Mouse (Mus musculus): ENCODE measurements around the gene Ift81. TPM values are rescaled to one million over a fixed set of nuclear protein-coding genes. Genes with fewer than 3 reads are reported as not detected.
A peak's percentile ranks its signal among the peaks of the same experiment; 100 is the strongest.
"Not testable (repeated sequence)": the region's sequence is repeated elsewhere in the genome, so short reads cannot be mapped to it uniquely, and the experiment has no call there.

The Ift81 gene
- polyA plus RNA-seq, 1 experiment from 2014 or later = 2.7 TPM

DNA sequence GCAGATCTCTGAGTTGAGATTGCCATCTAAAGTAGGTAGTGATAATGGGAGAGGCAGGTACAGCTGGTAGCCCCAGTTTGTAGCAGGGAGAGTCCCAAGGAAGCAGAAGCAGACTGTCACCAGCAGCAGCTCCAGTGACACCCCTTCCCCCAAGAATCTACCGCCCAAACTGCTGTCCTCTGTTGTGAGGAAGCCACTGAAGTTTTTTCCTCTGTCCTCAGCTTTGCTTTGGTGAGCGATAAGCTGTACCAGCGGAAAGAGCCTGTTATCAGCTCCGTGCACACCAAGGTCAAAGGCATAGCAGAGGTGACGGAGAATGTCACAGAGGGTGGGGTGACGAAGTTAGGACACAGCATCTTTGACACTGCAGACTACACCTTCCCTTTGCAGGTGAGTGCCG, 38.2 kb upstream of the Ift81 start:
- no peak overlapping the region for H3K4me3 ChIP-seq (ENCODE audit: low read depth, low read length)
- ATAC-seq (peak; percentile 90), DNase-seq (peak; percentile 42)
- peaks cover 19% of the 10 kb centered on the region for H3K4me1 ChIP-seq (ENCODE audit: insufficient read depth)
- H3K9me3 ChIP-seq (ENCODE audit: low read length) = no peaks in the 10 kb centered on the region
- H3K27ac ChIP-seq (ENCODE audit: low read depth) = no peak overlapping the region
- H3K27me3 ChIP-seq (ENCODE audit: insufficient read depth, low read length) = no peaks in the 10 kb centered on the region
- TF ChIP-seq EP300 (IDR thresholded peaks at IDR 0.05; ENCODE audit: low read depth) (peak; percentile 94), CTCF (IDR thresholded peaks at IDR 0.05; ENCODE audit: low read depth) (no peak)
- no peaks in the 10 kb centered on the region for H3K36me3 ChIP-seq (replicated peaks; ENCODE audit: insufficient read depth, low read length)
- peak overlapping the region; percentile 56 for H3K4me2 ChIP-seq (ENCODE audit: low read depth, low read length)
- 7% methylated on average over 7 of the region's 7 CpGs for WGBS (ENCODE audit: insufficient replicate concordance)
- H3K9ac ChIP-seq (replicated peaks) = peak overlapping the region; percentile 34; the same call in 1 of the 2 replicates

DNA sequence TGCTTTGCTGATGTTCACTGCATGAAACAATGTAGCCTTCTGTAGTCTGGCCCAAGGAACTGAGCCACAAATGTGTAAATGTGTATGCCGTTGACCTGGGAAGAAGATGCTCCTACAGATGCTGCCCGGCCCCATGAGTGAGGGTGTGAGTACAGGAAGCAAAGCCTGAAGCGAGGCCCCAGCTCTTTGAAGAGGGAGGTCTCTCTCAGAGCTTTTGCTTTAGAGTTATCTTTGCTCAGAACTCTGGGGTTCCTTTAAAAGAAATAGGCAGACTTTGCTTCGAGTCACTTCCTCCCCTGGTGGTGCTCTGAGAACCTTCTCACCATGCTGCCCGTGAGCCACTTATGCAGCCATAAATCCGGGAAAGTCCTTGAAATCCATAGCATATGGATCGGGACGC, 35.8 kb upstream of the Ift81 start:
- no peaks in the 10 kb centered on the region for H3K9me3 ChIP-seq (ENCODE audit: low read length)
- H3K27ac ChIP-seq (ENCODE audit: low read depth) = no peak overlapping the region
- 57% methylated on average over 8 of the region's 8 CpGs for WGBS (ENCODE audit: insufficient replicate concordance)
- H3K36me3 ChIP-seq (replicated peaks; ENCODE audit: insufficient read depth, low read length) = no peaks in the 10 kb centered on the region
- no peaks in the 10 kb centered on the region for H3K27me3 ChIP-seq (ENCODE audit: insufficient read depth, low read length)
- no peak for DNase-seq
- no peak overlapping the region for H3K4me2 ChIP-seq (ENCODE audit: low read depth, low read length)
- TF ChIP-seq CTCF (IDR thresholded peaks at IDR 0.05; ENCODE audit: low read depth) (no peak), EP300 (IDR thresholded peaks at IDR 0.05; ENCODE audit: low read depth) (no peak)
- ATAC-seq = no peak
- H3K4me1 ChIP-seq (ENCODE audit: insufficient read depth) = peaks cover 22% of the 10 kb centered on the region
- H3K4me3 ChIP-seq (ENCODE audit: low read depth, low read length) = no peak overlapping the region
- H3K9ac ChIP-seq (replicated peaks) = no peak overlapping the region

DNA sequence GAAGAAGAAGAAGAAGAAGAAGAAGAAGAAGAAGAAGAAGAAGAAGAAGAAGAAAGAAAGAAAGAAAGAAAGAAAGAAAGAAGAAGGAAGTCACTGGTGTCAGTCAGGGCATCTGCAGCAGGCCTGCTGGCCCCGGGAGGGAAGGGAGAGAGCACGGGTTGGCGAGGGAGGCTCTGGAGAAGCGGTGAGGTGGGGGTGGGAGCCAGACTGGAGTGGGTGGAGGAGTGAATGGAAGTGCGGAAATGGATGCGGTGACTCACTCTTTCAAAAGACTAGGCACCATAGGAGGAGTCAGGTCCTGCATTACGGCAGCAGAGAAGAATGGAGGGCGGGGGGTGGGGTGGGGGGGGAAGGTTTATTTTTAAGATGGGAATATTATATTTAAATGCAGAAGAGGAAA, 34.9 kb upstream of the Ift81 start:
- H3K4me2 ChIP-seq (ENCODE audit: low read depth, low read length) = no peak overlapping the region
- TF ChIP-seq EP300 (IDR thresholded peaks at IDR 0.05; ENCODE audit: low read depth) (no peak), CTCF (IDR thresholded peaks at IDR 0.05; ENCODE audit: low read depth) (no peak)
- no peaks in the 10 kb centered on the region for H3K27me3 ChIP-seq (ENCODE audit: insufficient read depth, low read length)
- H3K4me1 ChIP-seq (ENCODE audit: insufficient read depth) = peaks cover 24% of the 10 kb centered on the region
- no peak for DNase-seq
- no peak for ATAC-seq
- H3K36me3 ChIP-seq (replicated peaks; ENCODE audit: insufficient read depth, low read length) = no peaks in the 10 kb centered on the region
- H3K9ac ChIP-seq (replicated peaks) = no peak overlapping the region
- no peaks in the 10 kb centered on the region for H3K9me3 ChIP-seq (ENCODE audit: low read length)
- no peak overlapping the region for H3K4me3 ChIP-seq (ENCODE audit: low read depth, low read length)
- WGBS (ENCODE audit: insufficient replicate concordance) = 72% methylated on average over 8 of the region's 8 CpGs
- H3K27ac ChIP-seq (ENCODE audit: low read depth) = no peak overlapping the region

DNA sequence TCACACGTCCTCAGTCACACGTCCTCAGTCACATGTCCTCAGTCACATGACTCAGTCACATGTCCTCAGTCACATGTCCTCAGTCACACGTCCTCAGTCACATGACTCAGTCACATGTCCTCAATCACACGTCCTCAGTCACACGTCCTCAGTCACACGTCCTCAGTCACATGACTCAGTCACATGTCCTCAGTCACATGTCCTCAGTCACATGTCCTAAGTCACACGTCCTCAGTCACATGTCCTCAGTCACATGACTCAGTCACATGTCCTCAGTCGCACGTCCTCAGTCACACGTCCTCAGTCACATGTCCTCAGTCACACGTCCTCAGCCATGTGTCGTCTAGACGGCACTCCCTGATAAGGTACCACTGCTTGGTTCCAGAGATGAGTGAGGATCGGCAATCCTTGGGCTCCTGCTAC, 33.6 kb upstream of the Ift81 start:
- WGBS (ENCODE audit: insufficient replicate concordance) = 85% methylated on average over 14 of the region's 14 CpGs
- H3K27me3 ChIP-seq (ENCODE audit: insufficient read depth, low read length); H3K36me3 ChIP-seq (replicated peaks; ENCODE audit: insufficient read depth, low read length); ATAC-seq; H3K27ac ChIP-seq (ENCODE audit: low read depth); H3K9me3 ChIP-seq (ENCODE audit: low read length); H3K4me2 ChIP-seq (ENCODE audit: low read depth, low read length); H3K4me3 ChIP-seq (ENCODE audit: low read depth, low read length); DNase-seq; H3K9ac ChIP-seq (replicated peaks): not testable (repeated sequence)
- peaks cover 21% of the 10 kb centered on the region for H3K4me1 ChIP-seq (ENCODE audit: insufficient read depth)

DNA sequence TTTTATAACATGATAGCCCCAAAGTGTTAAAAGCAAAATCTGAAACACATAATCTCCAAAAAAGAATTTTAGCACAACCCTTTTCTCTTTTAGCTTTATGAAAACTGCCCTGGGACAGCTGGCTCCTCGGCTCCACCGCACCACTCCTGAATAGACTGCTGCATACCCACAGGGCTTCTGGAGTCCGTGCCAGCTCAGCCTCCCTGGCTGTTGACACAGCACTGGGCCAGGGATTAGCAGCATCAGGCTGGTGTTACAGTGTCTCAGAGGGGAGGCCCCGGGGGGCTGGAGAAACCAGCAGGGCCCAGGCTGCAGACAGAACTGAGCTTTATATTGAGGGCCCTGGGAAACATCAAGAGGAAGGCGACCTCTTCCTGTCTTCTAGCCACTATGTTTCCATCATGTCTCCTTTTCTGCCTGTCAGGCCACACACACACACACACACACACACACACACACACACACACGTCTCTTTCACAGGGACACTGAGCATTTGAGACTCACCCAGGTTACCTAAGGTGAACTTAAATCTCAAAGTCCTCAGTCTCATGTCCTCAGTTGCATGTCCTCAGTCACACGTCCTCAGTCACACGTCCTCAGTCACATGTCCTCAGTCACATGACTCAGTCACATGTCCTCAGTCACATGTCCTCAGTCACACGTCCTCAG, 33.1 kb upstream of the Ift81 start:
- 58% methylated on average over 9 of the region's 9 CpGs for WGBS (ENCODE audit: insufficient replicate concordance)
- H3K36me3 ChIP-seq (replicated peaks; ENCODE audit: insufficient read depth, low read length) = no peaks in the 10 kb centered on the region
- no peak for ATAC-seq
- H3K27me3 ChIP-seq (ENCODE audit: insufficient read depth, low read length) = no peaks in the 10 kb centered on the region
- no peak overlapping the region for H3K4me3 ChIP-seq (ENCODE audit: low read depth, low read length)
- no peak for DNase-seq
- peaks cover 15% of the 10 kb centered on the region for H3K4me1 ChIP-seq (ENCODE audit: insufficient read depth)
- no peak overlapping the region for H3K4me2 ChIP-seq (ENCODE audit: low read depth, low read length)
- H3K27ac ChIP-seq (ENCODE audit: low read depth) = no peak overlapping the region
- TF ChIP-seq CTCF (IDR thresholded peaks at IDR 0.05; ENCODE audit: low read depth) (no peak), EP300 (IDR thresholded peaks at IDR 0.05; ENCODE audit: low read depth) (no peak)
- no peak overlapping the region for H3K9ac ChIP-seq (replicated peaks)
- H3K9me3 ChIP-seq (ENCODE audit: low read length) = no peaks in the 10 kb centered on the region

DNA sequence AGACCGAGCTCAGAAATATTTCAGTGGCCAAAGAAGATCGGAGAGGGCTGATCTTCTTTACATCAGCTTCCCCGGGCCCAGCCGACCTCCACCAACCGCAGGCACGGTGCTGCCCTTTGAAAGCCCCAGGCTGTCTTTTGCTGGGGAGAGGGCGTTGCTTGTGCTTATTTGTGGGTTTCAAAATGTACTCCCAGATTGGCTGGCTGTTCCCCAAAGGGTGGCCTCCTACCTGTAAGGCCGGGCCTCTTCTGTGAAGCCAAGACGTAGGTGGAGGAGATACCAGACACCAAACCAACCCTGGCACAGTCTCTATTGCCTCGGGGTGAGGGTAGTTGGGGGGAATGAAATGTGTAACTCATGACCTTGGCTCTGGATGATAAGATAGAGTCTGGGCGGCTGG, 31.7 kb upstream of the Ift81 start:
- Histone ChIP-seq H3K27ac (ENCODE audit: low read depth) (no peak overlapping the region), H3K36me3 (replicated peaks; ENCODE audit: insufficient read depth, low read length) (no peaks in the 10 kb centered on the region), H3K9me3 (ENCODE audit: low read length) (no peaks in the 10 kb centered on the region), H3K4me1 (ENCODE audit: insufficient read depth) (peaks cover 10% of the 10 kb centered on the region), H3K9ac (replicated peaks) (no peak overlapping the region), H3K27me3 (ENCODE audit: insufficient read depth, low read length) (no peaks in the 10 kb centered on the region), H3K4me3 (ENCODE audit: low read depth, low read length) (no peak overlapping the region), H3K4me2 (ENCODE audit: low read depth, low read length) (no peak overlapping the region)
- DNase-seq (no peak), ATAC-seq (no peak)
- no peak for TF ChIP-seq CTCF (IDR thresholded peaks at IDR 0.05; ENCODE audit: low read depth)
- no peak for TF ChIP-seq EP300 (IDR thresholded peaks at IDR 0.05; ENCODE audit: low read depth)
- 63% methylated on average over 11 of the region's 11 CpGs for WGBS (ENCODE audit: insufficient replicate concordance)

DNA sequence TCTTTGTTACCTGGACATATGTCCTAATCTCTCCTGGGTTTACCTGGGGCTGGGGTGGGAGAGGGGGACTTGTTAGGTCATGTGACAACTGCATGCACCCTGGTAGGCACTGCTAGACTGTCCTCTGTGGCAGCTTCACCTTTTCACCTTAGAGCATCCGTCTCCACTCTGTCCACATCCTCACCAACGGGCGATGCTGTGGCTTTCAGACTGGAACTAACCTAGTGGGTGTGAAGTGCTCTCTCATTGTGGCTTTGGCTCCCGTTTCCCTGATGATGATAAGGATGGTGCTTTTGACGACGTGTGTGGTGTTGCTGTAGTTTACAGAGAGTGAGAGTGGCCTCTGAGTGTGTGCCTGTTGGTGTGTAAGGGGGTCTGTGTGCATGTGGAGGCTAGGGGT, 31.0 kb upstream of the Ift81 start:
- WGBS (ENCODE audit: insufficient replicate concordance) = 23% methylated on average over 6 of the region's 6 CpGs
- Histone ChIP-seq H3K4me1 (ENCODE audit: insufficient read depth) (peaks cover 10% of the 10 kb centered on the region), H3K9ac (replicated peaks) (no peak overlapping the region), H3K27me3 (ENCODE audit: insufficient read depth, low read length) (no peaks in the 10 kb centered on the region), H3K9me3 (ENCODE audit: low read length) (no peaks in the 10 kb centered on the region), H3K4me3 (ENCODE audit: low read depth, low read length) (no peak overlapping the region), H3K4me2 (ENCODE audit: low read depth, low read length) (no peak overlapping the region), H3K27ac (ENCODE audit: low read depth) (no peak overlapping the region), H3K36me3 (replicated peaks; ENCODE audit: insufficient read depth, low read length) (no peaks in the 10 kb centered on the region)
- DNase-seq (no peak), ATAC-seq (no peak)
- no peak for TF ChIP-seq CTCF (IDR thresholded peaks at IDR 0.05; ENCODE audit: low read depth)
- no peak for TF ChIP-seq EP300 (IDR thresholded peaks at IDR 0.05; ENCODE audit: low read depth)
